Mouse (Mus musculus): ENCODE measurements around the gene Cep164. TPM values are rescaled to one million over a fixed set of nuclear protein-coding genes. Genes with fewer than 3 reads are reported as not detected.

Gene Cep164
- polyA plus RNA-seq, 1 experiment from 2014 or later, result 27.6 TPM

GRCm38 (mm10) chr9:45739001-45739701 is 89.3 kb downstream of the Cep164 start:
- Histone ChIP-seq H3K36me3 (ENCODE audit: control insufficient read depth, insufficient read depth, low read length) (no peaks in the 10 kb centered on the region), H3K27ac (replicated peaks; ENCODE audit: low read depth, low read length) (no peak overlapping the region), H3K4me3 (ENCODE audit: low read depth, low read length) (no peak overlapping the region), H3K4me1 (ENCODE audit: control insufficient read depth, insufficient read depth, low read length) (peaks cover 11% of the 10 kb centered on the region; the same call in 1 of the 2 replicates), H3K27me3 (replicated peaks; ENCODE audit: control insufficient read depth, insufficient read depth, low read length) (no peaks in the 10 kb centered on the region), H3K4me2 (ENCODE audit: low read depth, low read length) (no peak overlapping the region), H3K9me3 (ENCODE audit: control insufficient read depth, low read length) (no peaks in the 10 kb centered on the region), H3K9ac (ENCODE audit: low read depth, low read length) (no peak overlapping the region)
- peak; percentile 14 for DNase-seq (ENCODE audit: low spot score)
- 67% methylated on average over 12 of the region's 12 CpGs for WGBS
- ATAC-seq (ENCODE audit: low read depth), result no peak; the same call in 1 of the 2 replicates

- ATAC-seq (ENCODE audit: low read depth) (no peak), DNase-seq (ENCODE audit: low spot score) (no peak)
- WGBS, result 65% methylated on average over 6 of the region's 6 CpGs
Measured at GRCm38 (mm10) chr9:45733246-45733645, 95.2 kb downstream of the Cep164 start.

GRCm38 (mm10) chr9:45731851-45732250 is 96.6 kb downstream of the Cep164 start:
- WGBS, result 85% methylated on average over 5 of the region's 5 CpGs
- no peak overlapping the region for H3K4me3 ChIP-seq (ENCODE audit: low read depth, low read length)
- H3K4me1 ChIP-seq (ENCODE audit: control insufficient read depth, insufficient read depth, low read length), result no peaks in the 10 kb centered on the region
- H3K36me3 ChIP-seq (ENCODE audit: control insufficient read depth, insufficient read depth, low read length), result no peaks in the 10 kb centered on the region
- no peaks in the 10 kb centered on the region for H3K27me3 ChIP-seq (replicated peaks; ENCODE audit: control insufficient read depth, insufficient read depth, low read length)
- DNase-seq (ENCODE audit: low spot score) (no peak), ATAC-seq (ENCODE audit: low read depth) (no peak)
- no peak overlapping the region for H3K27ac ChIP-seq (replicated peaks; ENCODE audit: low read depth, low read length)
- H3K9me3 ChIP-seq (ENCODE audit: control insufficient read depth, low read length), result no peaks in the 10 kb centered on the region
- H3K4me2 ChIP-seq (ENCODE audit: low read depth, low read length), result no peak overlapping the region
- no peak overlapping the region for H3K9ac ChIP-seq (ENCODE audit: low read depth, low read length)

More at GRCm38 (mm10) chr9:45733246-45733645, 95.2 kb downstream of the Cep164 start:
- Histone ChIP-seq H3K4me3 (ENCODE audit: low read depth, low read length) (no peak overlapping the region), H3K9me3 (ENCODE audit: control insufficient read depth, low read length) (no peaks in the 10 kb centered on the region), H3K4me1 (ENCODE audit: control insufficient read depth, insufficient read depth, low read length) (no peaks in the 10 kb centered on the region), H3K36me3 (ENCODE audit: control insufficient read depth, insufficient read depth, low read length) (no peaks in the 10 kb centered on the region), H3K9ac (ENCODE audit: low read depth, low read length) (no peak overlapping the region), H3K4me2 (ENCODE audit: low read depth, low read length) (no peak overlapping the region), H3K27me3 (replicated peaks; ENCODE audit: control insufficient read depth, insufficient read depth, low read length) (no peaks in the 10 kb centered on the region), H3K27ac (replicated peaks; ENCODE audit: low read depth, low read length) (no peak overlapping the region)

- Histone ChIP-seq H3K27ac (replicated peaks; ENCODE audit: low read depth, low read length) (no peak overlapping the region), H3K9ac (ENCODE audit: low read depth, low read length) (no peak overlapping the region), H3K36me3 (ENCODE audit: control insufficient read depth, insufficient read depth, low read length) (no peaks in the 10 kb centered on the region), H3K4me2 (ENCODE audit: low read depth, low read length) (no peak overlapping the region), H3K4me3 (ENCODE audit: low read depth, low read length) (no peak overlapping the region), H3K9me3 (ENCODE audit: control insufficient read depth, low read length) (no peaks in the 10 kb centered on the region), H3K4me1 (ENCODE audit: control insufficient read depth, insufficient read depth, low read length) (no peaks in the 10 kb centered on the region), H3K27me3 (replicated peaks; ENCODE audit: control insufficient read depth, insufficient read depth, low read length) (no peaks in the 10 kb centered on the region)
- no peak for ATAC-seq (ENCODE audit: low read depth)
- 59% methylated on average over 7 of the region's 7 CpGs for WGBS
- DNase-seq (ENCODE audit: low spot score), result no peak
Measured at GRCm38 (mm10) chr9:45719997-45720396, 108.5 kb downstream of the Cep164 start.

Other genes with a start within 250 kb of the Cep164 start
- 40.6 and 41.3 TPM in 2 replicates for gene Bace1, start 9.9 kb upstream of the Cep164 start, polyA plus RNA-seq (2014; fragmentation: Nextera tagmentation; extraction: Ambion mirVana)
- gene Pcsk7, start 77.8 kb upstream of the Cep164 start, polyA plus RNA-seq (2014; fragmentation: Nextera tagmentation; extraction: Ambion mirVana), result 16.3 and 18.9 TPM in 2 replicates
- gene Rnf214, start 78.2 kb upstream of the Cep164 start, polyA plus RNA-seq (2014; fragmentation: Nextera tagmentation; extraction: Ambion mirVana), result 47.7 and 50.3 TPM in 2 replicates
- 52.6 and 59.1 TPM in 2 replicates for gene Tagln, start 107.4 kb upstream of the Cep164 start, polyA plus RNA-seq (2014; fragmentation: Nextera tagmentation; extraction: Ambion mirVana)
- gene Sidt2, start 126.6 kb upstream of the Cep164 start, polyA plus RNA-seq (2014; fragmentation: Nextera tagmentation; extraction: Ambion mirVana), result 47.9 and 50.4 TPM in 2 replicates
- gene Pafah1b2, start 184.0 kb upstream of the Cep164 start, polyA plus RNA-seq (2014; fragmentation: Nextera tagmentation; extraction: Ambion mirVana), result 167 and 188 TPM in 2 replicates
- gene Sik3, start 184.1 kb upstream of the Cep164 start, polyA plus RNA-seq (2014; fragmentation: Nextera tagmentation; extraction: Ambion mirVana), result 11.5 and 13.4 TPM in 2 replicates

Measured in embryonic facial prominence, embryonic 14.5 days (tissue).